13 mouse cellular contexts compared by ENCODE assay signal in genomic region chr14:87083911-87084310, GRCm38 (mm10).
"Had no signal": no experiment of that assay in that cellular context is flagged by ENCODE, and none has a peak within 500 bp of the region (broad histone marks: within the 10 kb centered on the region; RNA-seq: fewer than 3 reads in every experiment).

No protein-coding gene starts in this region.

- H3K4me3 ChIP-seq: kidney, embryonic 15.5 days; limb, embryonic 10.5 days; liver, embryonic 15.5 days had no signal

- H3K36me3 ChIP-seq: kidney, embryonic 15.5 days had no signal

- H3K9ac ChIP-seq: kidney, embryonic 15.5 days; liver, embryonic 15.5 days had no signal

- H3K9me3 ChIP-seq: kidney, embryonic 15.5 days; limb, embryonic 10.5 days; liver, embryonic 15.5 days had no signal

- H3K27me3 ChIP-seq: kidney, embryonic 15.5 days; liver, embryonic 15.5 days had no signal

- H3K4me1 ChIP-seq: kidney, embryonic 15.5 days; limb, embryonic 10.5 days; liver, embryonic 15.5 days had no signal

- H3K27ac ChIP-seq: kidney, embryonic 15.5 days; limb, embryonic 10.5 days; liver, embryonic 15.5 days had no signal

- DNase-seq: kidney, postnatal 25 days; lung, adult 2 months; lung, postnatal 4 days; right cerebral cortex, adult 18-20 months; right cerebral cortex, postnatal 25 days; thymus, postnatal 4 days had no signal

- H3K4me2 ChIP-seq: kidney, embryonic 15.5 days; liver, embryonic 11.5 days; liver, embryonic 15.5 days; midbrain, embryonic 11.5 days had no signal

- ATAC-seq: lung, postnatal 0 days; midbrain, embryonic 16.5 days had no signal
